Mouse (Mus musculus): Measurements from ENCODE around the gene Retreg1.

- TF ChIP-seq CTCF (IDR thresholded peaks at IDR 0.05; ENCODE audit: borderline replicate concordance, control insufficient read depth, extremely low read depth, insufficient read depth, low read length, poor library complexity): no peak
- TF ChIP-seq POLR2A (IDR thresholded peaks at IDR 0.05; ENCODE audit: control insufficient read depth, extremely low read depth, insufficient read depth, low read length, poor library complexity): no peak
Observed at GRCm38 (mm10) chr15:25949696-25950095, 106.7 kb downstream of the Retreg1 start.
